Mouse (Mus musculus) heart, embryonic 11.5 days (tissue): ENCODE measurements around the gene Olfr872. TPM values are rescaled to one million over a fixed set of nuclear protein-coding genes. Genes with fewer than 3 reads are reported as not detected.

Experiments used
- ATAC-seq: fragments of 200-750 bp; cut with Nextera tagmentation; replicated peaks from 2 replicates; pipeline ENCODE4 v1.8.0; 2017; ENCODE audit warnings: moderate library complexity; ENCODE audit not compliant: insufficient number of reproducible peaks, low FRiP score, low TSS enrichment
- H3K27ac ChIP-seq: fragments of 300-500 bp; sonication (generic); 2 replicates; pipeline ENCODE4 v1.5.1; 2014; ENCODE audit warnings: mild to moderate bottlenecking, low read depth, low read length
- H3K27me3 ChIP-seq: fragments of 300-500 bp; sonication (generic); 2 replicates; pipeline ENCODE4 v1.6.1; 2014; ENCODE audit warnings: mild to moderate bottlenecking, low read length, mixed read lengths; ENCODE audit not compliant: control insufficient read depth, insufficient read depth
- H3K36me3 ChIP-seq: fragments of 300-500 bp; sonication (generic); 2 replicates; pipeline ENCODE4 v1.6.1; 2014; ENCODE audit warnings: mild to moderate bottlenecking, low read length, moderate library complexity, mixed read lengths; ENCODE audit not compliant: control insufficient read depth, insufficient read depth
- H3K4me1 ChIP-seq: fragments of 300-500 bp; sonication (generic); 2 replicates; pipeline ENCODE4 v1.6.1; 2014; ENCODE audit warnings: low read length; ENCODE audit not compliant: control insufficient read depth, insufficient read depth
- H3K4me2 ChIP-seq: fragments of 300-500 bp; sonication (generic); 2 replicates; pipeline ENCODE4 v1.6.1; 2014; ENCODE audit warnings: mild to moderate bottlenecking, moderate library complexity
- H3K4me3 ChIP-seq: fragments of 300-500 bp; sonication (generic); 2 replicates; pipeline ENCODE4 v1.5.1; 2014; ENCODE audit warnings: low read depth, low read length
- H3K9ac ChIP-seq: fragments of 300-500 bp; sonication (generic); 2 replicates; pipeline ENCODE4 v1.6.1; 2014; ENCODE audit warnings: mild to moderate bottlenecking, low read depth, low read length, moderate library complexity
- H3K9me3 ChIP-seq: fragments of 300-500 bp; sonication (generic); replicated peaks from 2 replicates; pipeline ENCODE4 v1.6.1; 2016; ENCODE audit warnings: low read length; ENCODE audit not compliant: control insufficient read depth
- WGBS: fragments of 180-500 bp; shearing (Covaris S2); extraction: QIAGEN DNeasy Blood & Tissue Kit; methylation state at CpG from one replicate; pipeline ENCODE4 v1.1.7; 2014; ENCODE audit not compliant: insufficient replicate concordance; 5-methylcytosine and 5-hydroxymethylcytosine counted together
- polyA plus RNA-seq: library from polyadenylated mRNA; unstranded; fragments of >200 nt; fragmentation: Nextera tagmentation; extraction: Ambion mirVana; gene quantifications from 2 replicates; pipeline ENCODE4 v1.2.1, GENCODE M21; 2014

Gene Olfr872
- polyA plus RNA-seq, 1 experiment from 2014 or later: not detected

DNA sequence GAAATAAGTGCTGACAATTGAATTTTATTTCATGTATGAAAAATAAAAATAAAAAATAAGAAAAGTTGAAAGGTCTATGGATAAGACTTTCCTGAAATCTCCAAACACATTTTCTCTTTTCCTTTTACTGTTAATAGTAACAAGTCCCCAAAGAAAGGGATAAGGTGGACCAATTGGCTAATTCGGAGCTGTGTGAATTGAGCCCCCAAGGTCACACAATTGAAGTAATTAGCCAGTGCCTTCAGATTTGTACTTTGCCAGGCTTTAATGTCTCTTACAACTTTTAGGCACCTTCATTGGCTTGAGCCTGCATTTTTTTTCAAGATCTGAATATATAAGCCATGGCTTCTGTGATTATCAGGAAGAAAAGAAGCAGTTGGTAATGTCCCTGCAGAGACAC is 61.3 kb downstream of the Olfr872 start, which contains the start of gene Olfr873:
Olfr873 (plus strand) TSS at position 301 of the 400 bp plus-strand sequence.
- H3K4me3 ChIP-seq: no peak within 1 kb of the TSS
- no peak for ATAC-seq

More for the DNA sequence above, 61.3 kb downstream of the Olfr872 start, which contains the start of gene Olfr873:
- Histone ChIP-seq H3K4me2 (no peak within 1 kb of the TSS), H3K4me1 (no peaks in the 10 kb centered on the region), H3K36me3 (no peaks in the 10 kb centered on the region), H3K27ac (no peak within 1 kb of the TSS), H3K9ac (no peak within 1 kb of the TSS), H3K9me3 (no peaks in the 10 kb centered on the region), H3K27me3 (no peaks in the 10 kb centered on the region)
- 67% methylated on average over 1 of the region's 1 CpGs for WGBS

Other genes starting within 250 kb of the Olfr872 start
- not detected in 2 replicates for gene Olfr866, start 209.1 kb upstream of the Olfr872 start, polyA plus RNA-seq
- not detected in 2 replicates for gene Olfr867, start 179.6 kb upstream of the Olfr872 start, polyA plus RNA-seq
- gene Olfr868, start 138.5 kb upstream of the Olfr872 start, polyA plus RNA-seq: not detected in 2 replicates
- gene Olfr869, start 108.1 kb upstream of the Olfr872 start, polyA plus RNA-seq: not detected in 2 replicates
- not detected in 2 replicates for gene Olfr870, start 63.1 kb upstream of the Olfr872 start, polyA plus RNA-seq
- not detected in 2 replicates for gene Olfr871, start 24.9 kb upstream of the Olfr872 start, polyA plus RNA-seq
- not detected in 2 replicates for gene Olfr39, start 45.2 kb downstream of the Olfr872 start, polyA plus RNA-seq
- not detected in 2 replicates for gene Olfr873, start 61.4 kb downstream of the Olfr872 start, polyA plus RNA-seq
- gene Olfr18, start 99.0 kb downstream of the Olfr872 start, polyA plus RNA-seq: 0.10 TPM in 1 of 2 replicates, not detected in the other
- 26.0 and 27.0 TPM in 2 replicates for gene Zfp560, start 148.1 kb downstream of the Olfr872 start, polyA plus RNA-seq
- 14.1 and 16.4 TPM in 2 replicates for gene Zfp26, start 223.0 kb downstream of the Olfr872 start, polyA plus RNA-seq